Mouse (Mus musculus): ENCODE measurements around the gene Cdt1. TPM values are rescaled to one million over a fixed set of nuclear protein-coding genes. Genes with fewer than 3 reads are reported as not detected.

The Cdt1 gene
- total and polyA plus RNA-seq, 3 experiments: 2.0 to 3.5 (median 2.7) TPM

DNA sequence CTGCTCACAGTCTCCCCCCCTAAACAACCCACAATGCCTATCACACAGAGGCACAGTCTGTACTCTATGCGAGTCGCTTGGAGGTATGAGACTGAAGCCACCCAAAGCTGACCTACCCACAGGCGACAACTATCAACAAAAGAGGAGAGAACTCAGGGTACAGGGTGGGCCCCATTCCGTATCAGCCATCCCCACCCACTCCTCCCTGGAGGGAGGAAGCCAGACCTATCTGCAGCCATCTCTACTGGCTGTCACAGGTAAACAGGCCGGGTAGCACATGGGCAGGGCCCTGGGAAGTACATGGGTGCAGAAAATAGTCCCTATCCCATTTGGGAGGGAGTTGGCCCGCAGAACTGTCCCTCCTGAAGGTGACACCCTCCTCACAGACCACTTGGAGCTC is 42.8 kb upstream of the Cdt1 start:
- no peaks in the 10 kb centered on the region for H3K27me3 ChIP-seq (ENCODE audit: control insufficient read depth, insufficient read depth, low read length)
- no peak overlapping the region for H3K4me3 ChIP-seq
- DNase-seq: no peak
- peak overlapping the region; percentile 91 for H3K27ac ChIP-seq
- intact Hi-C loops (cut with DNase I): no loop called here
- H3K36me3 ChIP-seq (ENCODE audit: control insufficient read depth, insufficient read depth, low read length): no peaks in the 10 kb centered on the region
- H3K4me1 ChIP-seq (ENCODE audit: control insufficient read depth, insufficient read depth, low read length): peaks cover 42% of the 10 kb centered on the region
- TF ChIP-seq EP300 (IDR thresholded peaks at IDR 0.05; ENCODE audit: insufficient read depth, low read depth, low read length): no peak
- TF ChIP-seq POLR2A (IDR thresholded peaks at IDR 0.05; ENCODE audit: insufficient read depth, low read depth, low read length): no peak
- TF ChIP-seq CTCF (IDR thresholded peaks at IDR 0.05): no peak
- 0 out of 2 replicates have a peak, but pooled peaks cover 2% of the 10 kb centered on the region for H3K79me2 ChIP-seq (replicated peaks; ENCODE audit: control insufficient read depth, insufficient read depth, low read length)
- H3K9ac ChIP-seq (ENCODE audit: low read depth, low read length): no peak overlapping the region
- WGBS: 58% methylated on average over 6 of the region's 6 CpGs

DNA sequence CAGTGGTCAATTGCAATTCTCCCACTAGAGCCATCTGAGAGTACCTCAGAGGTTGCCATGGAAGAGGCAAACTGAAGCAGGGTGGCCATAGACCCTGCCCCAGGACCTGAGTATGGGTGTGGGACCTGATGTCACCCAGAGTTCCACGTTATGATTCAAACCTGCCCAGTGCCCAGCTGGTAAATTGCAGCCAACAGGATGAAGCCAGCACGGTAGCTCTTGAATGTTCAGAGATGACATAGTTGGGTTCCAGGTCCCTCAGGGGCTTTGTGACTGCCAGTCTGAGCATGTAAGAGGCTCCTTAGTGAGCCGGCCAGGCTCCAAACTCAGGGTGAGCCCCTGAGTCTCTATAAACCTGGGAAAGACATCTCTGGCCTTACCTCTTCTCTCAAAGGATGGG is 41.7 kb upstream of the Cdt1 start:
- H3K27ac ChIP-seq: peak overlapping the region; percentile 91
- H3K79me2 ChIP-seq (replicated peaks; ENCODE audit: control insufficient read depth, insufficient read depth, low read length): 0 out of 2 replicates have a peak, but pooled peaks cover 2% of the 10 kb centered on the region
- TF ChIP-seq EP300 (IDR thresholded peaks at IDR 0.05; ENCODE audit: insufficient read depth, low read depth, low read length): no peak
- no peak for TF ChIP-seq POLR2A (IDR thresholded peaks at IDR 0.05; ENCODE audit: insufficient read depth, low read depth, low read length)
- no peak for TF ChIP-seq CTCF (IDR thresholded peaks at IDR 0.05)
- no peak overlapping the region for H3K9ac ChIP-seq (ENCODE audit: low read depth, low read length)
- DNase-seq: no peak
- intact Hi-C loops (cut with DNase I): no loop called here
- no peaks in the 10 kb centered on the region for H3K27me3 ChIP-seq (ENCODE audit: control insufficient read depth, insufficient read depth, low read length)
- 24% methylated on average over 3 of the region's 3 CpGs for WGBS
- H3K4me1 ChIP-seq (ENCODE audit: control insufficient read depth, insufficient read depth, low read length): peaks cover 43% of the 10 kb centered on the region
- no peak overlapping the region for H3K4me3 ChIP-seq
- no peaks in the 10 kb centered on the region for H3K36me3 ChIP-seq (ENCODE audit: control insufficient read depth, insufficient read depth, low read length)

GRCm38 (mm10) chr8:122526526-122527170 is 41.2 kb upstream of the Cdt1 start:
- intact Hi-C loops (cut with DNase I): no loop called here
- H3K27me3 ChIP-seq (ENCODE audit: control insufficient read depth, insufficient read depth, low read length): no peaks in the 10 kb centered on the region
- H3K4me1 ChIP-seq (ENCODE audit: control insufficient read depth, insufficient read depth, low read length): peaks cover 46% of the 10 kb centered on the region
- no peaks in the 10 kb centered on the region for H3K36me3 ChIP-seq (ENCODE audit: control insufficient read depth, insufficient read depth, low read length)
- 0 out of 2 replicates have a peak, but pooled peaks cover 2% of the 10 kb centered on the region for H3K79me2 ChIP-seq (replicated peaks; ENCODE audit: control insufficient read depth, insufficient read depth, low read length)
- DNase-seq: no peak
- 33% methylated on average over 7 of the region's 7 CpGs for WGBS
- H3K9ac ChIP-seq (ENCODE audit: low read depth, low read length): peak overlapping the region; percentile 40; the same call in 1 of the 2 replicates
- no peak overlapping the region for H3K4me3 ChIP-seq
- TF ChIP-seq CTCF (IDR thresholded peaks at IDR 0.05): no peak
- no peak for TF ChIP-seq EP300 (IDR thresholded peaks at IDR 0.05; ENCODE audit: insufficient read depth, low read depth, low read length)
- TF ChIP-seq POLR2A (IDR thresholded peaks at IDR 0.05; ENCODE audit: insufficient read depth, low read depth, low read length): no peak
- peak overlapping the region; percentile 91 for H3K27ac ChIP-seq

DNA sequence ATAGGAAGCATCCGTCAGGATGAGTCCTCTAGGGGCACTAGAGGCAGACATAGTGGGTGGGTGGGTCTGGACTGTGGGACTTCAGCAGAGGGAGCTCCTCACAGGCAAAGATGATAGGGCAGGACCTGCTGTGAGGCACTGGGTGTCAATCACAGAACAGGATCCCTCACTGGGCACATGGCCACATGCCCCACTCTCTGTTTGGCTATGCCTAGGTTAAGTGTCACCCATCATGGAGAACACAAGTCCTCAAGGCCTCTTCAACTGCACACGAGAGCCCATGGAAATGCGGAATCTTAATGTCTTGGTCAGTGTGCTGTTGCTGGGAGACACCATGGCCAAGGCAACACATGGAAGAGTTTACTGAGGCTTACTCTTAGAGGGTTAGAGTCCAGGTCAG is 39.9 kb upstream of the Cdt1 start:
- Histone ChIP-seq H3K4me1 (ENCODE audit: control insufficient read depth, insufficient read depth, low read length) (peaks cover 45% of the 10 kb centered on the region), H3K4me3 (no peak overlapping the region), H3K27ac (no peak overlapping the region), H3K79me2 (replicated peaks; ENCODE audit: control insufficient read depth, insufficient read depth, low read length) (0 out of 2 replicates have a peak, but pooled peaks cover 2% of the 10 kb centered on the region), H3K36me3 (ENCODE audit: control insufficient read depth, insufficient read depth, low read length) (no peaks in the 10 kb centered on the region), H3K9ac (ENCODE audit: low read depth, low read length) (no peak overlapping the region), H3K27me3 (ENCODE audit: control insufficient read depth, insufficient read depth, low read length) (no peaks in the 10 kb centered on the region)
- 93% methylated on average over 3 of the region's 3 CpGs for WGBS
- no peak for TF ChIP-seq POLR2A (IDR thresholded peaks at IDR 0.05; ENCODE audit: insufficient read depth, low read depth, low read length)
- TF ChIP-seq CTCF (IDR thresholded peaks at IDR 0.05): no peak
- TF ChIP-seq EP300 (IDR thresholded peaks at IDR 0.05; ENCODE audit: insufficient read depth, low read depth, low read length): no peak
- intact Hi-C loops (cut with DNase I): no loop called here
- no peak for DNase-seq

GRCm38 (mm10) chr8:122529159-122529558 is 38.7 kb upstream of the Cdt1 start:
- no peak for DNase-seq
- intact Hi-C loops (cut with DNase I): no loop called here
- Histone ChIP-seq H3K9ac (ENCODE audit: low read depth, low read length) (no peak overlapping the region), H3K79me2 (replicated peaks; ENCODE audit: control insufficient read depth, insufficient read depth, low read length) (0 out of 2 replicates have a peak, but pooled peaks cover 2% of the 10 kb centered on the region), H3K4me3 (no peak overlapping the region), H3K27me3 (ENCODE audit: control insufficient read depth, insufficient read depth, low read length) (no peaks in the 10 kb centered on the region), H3K36me3 (ENCODE audit: control insufficient read depth, insufficient read depth, low read length) (no peaks in the 10 kb centered on the region), H3K4me1 (ENCODE audit: control insufficient read depth, insufficient read depth, low read length) (peaks cover 37% of the 10 kb centered on the region), H3K27ac (no peak overlapping the region)
- no peak for TF ChIP-seq EP300 (IDR thresholded peaks at IDR 0.05; ENCODE audit: insufficient read depth, low read depth, low read length)
- no peak for TF ChIP-seq POLR2A (IDR thresholded peaks at IDR 0.05; ENCODE audit: insufficient read depth, low read depth, low read length)
- no peak for TF ChIP-seq CTCF (IDR thresholded peaks at IDR 0.05)
- 96% methylated on average over 4 of the region's 4 CpGs for WGBS

- TF ChIP-seq POLR2A (IDR thresholded peaks at IDR 0.05; ENCODE audit: insufficient read depth, low read depth, low read length) (no peak), EP300 (IDR thresholded peaks at IDR 0.05; ENCODE audit: insufficient read depth, low read depth, low read length) (no peak), CTCF (IDR thresholded peaks at IDR 0.05) (no peak)
- intact Hi-C loops (cut with DNase I): no loop called here
- DNase-seq: peak in 1 of 2 experiments; percentile 30
- no peak overlapping the region for H3K4me3 ChIP-seq
- no peaks in the 10 kb centered on the region for H3K36me3 ChIP-seq (ENCODE audit: control insufficient read depth, insufficient read depth, low read length)
- H3K9ac ChIP-seq (ENCODE audit: low read depth, low read length): no peak overlapping the region
- peaks cover 19% of the 10 kb centered on the region for H3K4me1 ChIP-seq (ENCODE audit: control insufficient read depth, insufficient read depth, low read length)
- peak overlapping the region; percentile 70 for H3K27ac ChIP-seq
- 43% methylated on average over 8 of the region's 8 CpGs for WGBS
- no peaks in the 10 kb centered on the region for H3K27me3 ChIP-seq (ENCODE audit: control insufficient read depth, insufficient read depth, low read length)
- 0 out of 2 replicates have a peak, but pooled peaks cover 2% of the 10 kb centered on the region for H3K79me2 ChIP-seq (replicated peaks; ENCODE audit: control insufficient read depth, insufficient read depth, low read length)
Observed at GRCm38 (mm10) chr8:122531312-122531711, 36.5 kb upstream of the Cdt1 start.
